ENCODE assay signal across 14 mouse cellular contexts in the genomic region with DNA sequence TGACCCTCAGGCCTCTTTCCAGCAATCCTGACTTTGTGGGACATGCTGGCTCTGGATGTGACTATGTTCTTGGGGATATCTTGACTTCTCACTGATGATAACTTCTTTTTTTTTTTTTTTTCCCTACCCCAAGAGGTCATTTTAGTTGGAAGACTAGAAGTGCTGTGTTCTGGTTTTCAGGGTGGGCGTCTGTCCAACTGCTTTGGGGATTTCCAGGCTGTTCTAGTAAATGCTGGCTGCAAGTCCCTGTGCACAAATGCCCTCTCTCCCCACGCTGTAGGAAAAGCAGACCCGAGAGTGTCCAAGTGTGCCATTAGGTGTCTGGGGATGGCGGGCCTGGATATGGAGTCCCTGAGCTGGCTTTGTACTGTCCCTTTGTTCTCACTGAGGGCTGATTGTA. TPM values are rescaled to one million over a fixed set of nuclear protein-coding genes. Genes with fewer than 3 reads are reported as not detected.
DNase-seq lines count a peak whose midpoint lies in the region; ATAC-seq and TF ChIP-seq lines count a peak whose summit lies in the region.
"Had no signal": no experiment of that assay in that cellular context is flagged by ENCODE, and none has a peak within 500 bp of the region (broad histone marks: within the 10 kb centered on the region; RNA-seq: fewer than 3 reads in every experiment).

No protein-coding gene starts in this region.

- no peak for DNase-seq in gastrocnemius, adult 2 months
- DNase-seq in gastrocnemius, postnatal 25 days, result no peak
- DNase-seq in liver, postnatal 0 days, result no peak
- peak; percentile 7 for DNase-seq in adipocyte (ENCODE audit: low spot score)
- peak; percentile 55 to 57 for DNase-seq in heart, postnatal 36 days
- no peak for DNase-seq in ovary, adult 18-20 months (ENCODE audit: low spot score)
- no peak for DNase-seq in forebrain, postnatal 0 days
- DNase-seq: layer of hippocampus, postnatal 36 days; thymus, adult 18-20 months had no signal

- no peak for TF ChIP-seq CTCF in gastrocnemius, adult 2 months (IDR thresholded peaks at IDR 0.05)
- TF ChIP-seq CTCF in liver, postnatal 0 days (IDR thresholded peaks at IDR 0.05; ENCODE audit: low read depth), result no peak
- TF ChIP-seq CTCF in forebrain, postnatal 0 days (IDR thresholded peaks at IDR 0.05; ENCODE audit: low read depth), result no peak

- H3K4me3 ChIP-seq in gastrocnemius, adult 2 months, result peak overlapping the region; percentile 50
- H3K4me3 ChIP-seq in liver, postnatal 0 days (ENCODE audit: low read depth, low read length), result peak overlapping the region; percentile 56; the same call in 1 of the 2 replicates
- no peak overlapping the region for H3K4me3 ChIP-seq in liver, embryonic 12.5 days
- H3K4me3 ChIP-seq in forebrain, postnatal 0 days (ENCODE audit: low read depth, low read length), result no peak overlapping the region
- H3K4me3 ChIP-seq: hindbrain, embryonic 12.5 days; kidney, embryonic 15.5 days; limb, embryonic 13.5 days; myocyte had no signal

- H3K27ac ChIP-seq in gastrocnemius, adult 2 months, result peak overlapping the region; percentile 51; the same call in 1 of the 2 replicates
- 0 out of 2 replicates have a peak overlapping the region, but pooled peaks have one; percentile 12 for H3K27ac ChIP-seq in liver, postnatal 0 days (ENCODE audit: low read depth)
- H3K27ac ChIP-seq in liver, embryonic 12.5 days, result no peak overlapping the region
- H3K27ac ChIP-seq in forebrain, postnatal 0 days (ENCODE audit: low read depth, low read length), result no peak overlapping the region
- H3K27ac ChIP-seq: hindbrain, embryonic 12.5 days; kidney, embryonic 15.5 days; limb, embryonic 13.5 days had no signal

- intact Hi-C loops in gastrocnemius, adult 2 months (cut with DNase I), result loop anchor here (5.0 kb wide), 1 partner anchor 56 kb away; no protein-coding TSS in a partner anchor
- intact Hi-C loops in heart, postnatal 36 days (cut with DNase I), result loop anchor here (5.0 kb wide), 2 partner anchors 56 to 59 kb away; no protein-coding TSS in a partner anchor

- H3K27me3 ChIP-seq in liver, postnatal 0 days (ENCODE audit: insufficient read depth, low read length), result peaks cover 11% of the 10 kb centered on the region; the same call in 1 of the 2 replicates
- H3K27me3 ChIP-seq in liver, embryonic 12.5 days (replicated peaks), result peaks cover 58% of the 10 kb centered on the region
- H3K27me3 ChIP-seq in forebrain, postnatal 0 days (ENCODE audit: insufficient read depth, low read length), result peaks cover 10% of the 10 kb centered on the region; the same call in 1 of the 2 replicates

- TF ChIP-seq EP300 in liver, postnatal 0 days (IDR thresholded peaks at IDR 0.05; ENCODE audit: low read depth), result no peak

- H3K9ac ChIP-seq in liver, postnatal 0 days (replicated peaks), result no peak overlapping the region
- H3K9ac ChIP-seq in liver, embryonic 12.5 days, result no peak overlapping the region
- no peak overlapping the region for H3K9ac ChIP-seq in forebrain, postnatal 0 days
- H3K9ac ChIP-seq: hindbrain, embryonic 12.5 days; kidney, embryonic 15.5 days; limb, embryonic 13.5 days had no signal

- H3K4me2 ChIP-seq in liver, postnatal 0 days (ENCODE audit: low read depth, low read length), result peak overlapping the region; percentile 78; the same call in 1 of the 2 replicates
- H3K4me2 ChIP-seq in liver, embryonic 12.5 days, result no peak overlapping the region
- H3K4me2 ChIP-seq in forebrain, postnatal 0 days (ENCODE audit: low read depth), result no peak overlapping the region
- H3K4me2 ChIP-seq: hindbrain, embryonic 12.5 days; kidney, embryonic 15.5 days; limb, embryonic 13.5 days had no signal

- no peaks in the 10 kb centered on the region for H3K9me3 ChIP-seq in liver, postnatal 0 days (ENCODE audit: low read length)
- H3K9me3 ChIP-seq in liver, embryonic 12.5 days (replicated peaks), result no peaks in the 10 kb centered on the region
- H3K9me3 ChIP-seq in forebrain, postnatal 0 days (ENCODE audit: low read length), result no peaks in the 10 kb centered on the region
- H3K9me3 ChIP-seq: hindbrain, embryonic 12.5 days; kidney, embryonic 15.5 days; limb, embryonic 13.5 days had no signal

- ATAC-seq in liver, postnatal 0 days, result no peak
- no peak for ATAC-seq in liver, embryonic 12.5 days
- no peak for ATAC-seq in forebrain, postnatal 0 days

- WGBS in liver, postnatal 0 days (ENCODE audit: insufficient replicate concordance), result 61% methylated on average over 4 of the region's 4 CpGs
- 50% methylated on average over 4 of the region's 4 CpGs for WGBS in liver, embryonic 12.5 days (ENCODE audit: insufficient replicate concordance)
- WGBS in forebrain, postnatal 0 days, result 57% methylated on average over 4 of the region's 4 CpGs

- peaks cover 13% of the 10 kb centered on the region for H3K4me1 ChIP-seq in liver, postnatal 0 days (ENCODE audit: insufficient read depth)
- peaks cover 20% of the 10 kb centered on the region for H3K4me1 ChIP-seq in liver, embryonic 12.5 days
- H3K4me1 ChIP-seq in forebrain, postnatal 0 days (ENCODE audit: insufficient read depth), result 0 out of 2 replicates have a peak, but pooled peaks cover 5% of the 10 kb centered on the region

- H3K36me3 ChIP-seq in liver, postnatal 0 days (replicated peaks; ENCODE audit: insufficient read depth, low read length), result peaks cover 5% of the 10 kb centered on the region
- H3K36me3 ChIP-seq in liver, embryonic 12.5 days, result no peaks in the 10 kb centered on the region
- no peaks in the 10 kb centered on the region for H3K36me3 ChIP-seq in forebrain, postnatal 0 days (ENCODE audit: insufficient read depth)
- H3K36me3 ChIP-seq: hindbrain, embryonic 12.5 days; kidney, embryonic 15.5 days; limb, embryonic 13.5 days had no signal

RNA-seq across cellular contexts. Expression of gene Irf8, which starts 2.6 kb away (rescaled TPM):
- total RNA-seq in gastrocnemius, adult 2 months (2021), result 10 to 100 TPM in 1 of 2 experiments, 1 to 10 TPM in 1; 4.8 to 11.2 TPM
- 1 to 10 TPM; 3.9 to 5.0 TPM for total RNA-seq in gastrocnemius, postnatal 25 days (2021)
- 28.3 and 31.8 TPM in 2 replicates for polyA plus RNA-seq in liver, postnatal 0 days (2015; fragmentation: Nextera tagmentation; extraction: Ambion mirVana)
- polyA plus RNA-seq in liver, embryonic 12.5 days (2016; fragmentation: Nextera tagmentation; extraction: Ambion mirVana), result 10.6 TPM in 2 replicates
- 1 to 10 TPM; 3.9 to 5.6 TPM for total RNA-seq in heart, postnatal 36 days (2021)
- total RNA-seq in forebrain, postnatal 0 days (2014; rRNA removed), result 2.8 and 3.3 TPM in 2 replicates
- 4.6 and 5.8 TPM in 2 replicates for polyA plus RNA-seq in forebrain, postnatal 0 days (2015; fragmentation: Nextera tagmentation; extraction: Ambion mirVana)
- polyA plus RNA-seq: myocyte had no signal

Comparison
In these comparisons a context has a peak if more than half of its experiments do, and no peak if none do; other contexts are left out.
1. H3K27ac ChIP-seq: peak in gastrocnemius, adult 2 months (single experiment) and liver, postnatal 0 days (single experiment); none in liver, embryonic 12.5 days (single experiment) and forebrain, postnatal 0 days (single experiment).
2. H3K4me3 ChIP-seq: peak in gastrocnemius, adult 2 months (single experiment) and liver, postnatal 0 days (single experiment); none in liver, embryonic 12.5 days (single experiment) and forebrain, postnatal 0 days (single experiment).
3. DNase-seq: peak in adipocyte (single experiment) and heart, postnatal 36 days (2 of 2); none in gastrocnemius, adult 2 months (single experiment), gastrocnemius, postnatal 25 days (single experiment), liver, postnatal 0 days (single experiment), ovary, adult 18-20 months (single experiment) and forebrain, postnatal 0 days (single experiment).